In genomic region chr7:4749169-4749568, GRCm38 (mm10) we compare ENCODE assay signal across 33 mouse cellular contexts. TPM values are rescaled to one million over a fixed set of nuclear protein-coding genes. Genes with fewer than 3 reads are reported as not detected.
DNase-seq lines count a peak whose midpoint lies in the region; ATAC-seq and TF ChIP-seq lines count a peak whose summit lies in the region.
"Had no signal": no experiment of that assay in that cellular context is flagged by ENCODE, and none has a peak within 500 bp of the region (broad histone marks: within the 10 kb centered on the region; RNA-seq: fewer than 3 reads in every experiment).

No protein-coding gene starts in this region.

- no peak overlapping the region for H3K4me2 ChIP-seq in liver, embryonic 16.5 days (ENCODE audit: low read depth, low read length)
- no peak overlapping the region for H3K4me2 ChIP-seq in midbrain, embryonic 13.5 days (replicated peaks)
- H3K4me2 ChIP-seq: forebrain, embryonic 12.5 days; hindbrain, embryonic 12.5 days; limb, embryonic 15.5 days; stomach, embryonic 15.5 days had no signal

- peak; percentile 86 for DNase-seq in heart, embryonic 10.5 days (ENCODE audit: low spot score)
- no peak for DNase-seq in heart, adult 8-10 months (ENCODE audit: low spot score)
- DNase-seq in 416B (ENCODE audit: low read depth): peak; percentile 49
- DNase-seq in liver: peak; percentile 54
- DNase-seq in kidney, adult 2 months: no peak
- DNase-seq: adrenal gland, postnatal 25 days; cerebellum, adult 11 months; cerebellum, postnatal 10 days; gastrocnemius, postnatal 25 days; heart, postnatal 10 days; kidney, adult 9 months; kidney, postnatal 25 days; left cerebral cortex, postnatal 4 days; lung, postnatal 4 days; right cerebral cortex, adult 18-20 months; right cerebral cortex, postnatal 4 days; thymus, adult 2 months; thymus, postnatal 4 days had no signal

- WGBS in heart, embryonic 10.5 days: 65% methylated on average over 2 of the region's 2 CpGs
- 33% methylated on average over 2 of the region's 2 CpGs for WGBS in liver, embryonic 16.5 days (ENCODE audit: insufficient replicate concordance)
- 54% methylated on average over 2 of the region's 2 CpGs for WGBS in kidney, adult 2 months
- WGBS in midbrain, embryonic 13.5 days: 79% methylated on average over 2 of the region's 2 CpGs

- TF ChIP-seq CTCF in kidney, adult 2 months (conservative IDR thresholded peaks at IDR 0.05; ENCODE audit: insufficient read depth, insufficient read length, low read depth, low read length): no peak

- peaks cover 36% of the 10 kb centered on the region for H3K4me1 ChIP-seq in heart, embryonic 10.5 days
- peaks cover 80% of the 10 kb centered on the region for H3K4me1 ChIP-seq in liver, embryonic 16.5 days (ENCODE audit: control insufficient read depth, low read depth, low read length)
- peaks cover 5% of the 10 kb centered on the region; the same call in 1 of the 2 replicates for H3K4me1 ChIP-seq in kidney, adult 2 months (ENCODE audit: control insufficient read depth, insufficient read depth, low read length)
- H3K4me1 ChIP-seq in midbrain, embryonic 13.5 days (replicated peaks): peaks cover 28% of the 10 kb centered on the region

- H3K4me3 ChIP-seq in heart, embryonic 10.5 days: no peak overlapping the region
- no peak overlapping the region for H3K4me3 ChIP-seq in liver, embryonic 16.5 days (ENCODE audit: low read depth, low read length)
- H3K4me3 ChIP-seq in kidney, adult 2 months (ENCODE audit: insufficient read depth, low read depth, low read length): no peak overlapping the region
- no peak overlapping the region for H3K4me3 ChIP-seq in midbrain, embryonic 13.5 days (replicated peaks)
- H3K4me3 ChIP-seq: embryonic facial prominence, embryonic 10.5 days; forebrain, embryonic 12.5 days; hindbrain, embryonic 12.5 days; layer of hippocampus, adult 2 months; limb, embryonic 15.5 days; midbrain, embryonic 10.5 days; stomach, embryonic 15.5 days had no signal

- TF ChIP-seq POLR2A in kidney, adult 2 months (IDR thresholded peaks at IDR 0.05; ENCODE audit: low read depth, low read length): no peak

- H3K27ac ChIP-seq in heart, embryonic 10.5 days: no peak overlapping the region
- H3K27ac ChIP-seq in liver, embryonic 16.5 days (ENCODE audit: low read length): peak overlapping the region; percentile 94
- no peak overlapping the region for H3K27ac ChIP-seq in kidney, adult 2 months (ENCODE audit: insufficient read depth, low read depth, low read length)
- H3K27ac ChIP-seq in midbrain, embryonic 13.5 days: no peak overlapping the region
- H3K27ac ChIP-seq: embryonic facial prominence, embryonic 10.5 days; forebrain, embryonic 12.5 days; hindbrain, embryonic 12.5 days; layer of hippocampus, adult 2 months; limb, embryonic 15.5 days; midbrain, embryonic 10.5 days; stomach, embryonic 15.5 days had no signal

- H3K9ac ChIP-seq in liver, embryonic 16.5 days (ENCODE audit: low read depth, low read length): no peak overlapping the region
- no peak overlapping the region for H3K9ac ChIP-seq in midbrain, embryonic 13.5 days (replicated peaks)
- H3K9ac ChIP-seq: forebrain, embryonic 12.5 days; hindbrain, embryonic 12.5 days; limb, embryonic 15.5 days; stomach, embryonic 15.5 days had no signal

- no peaks in the 10 kb centered on the region for H3K9me3 ChIP-seq in heart, embryonic 10.5 days
- H3K9me3 ChIP-seq in liver, embryonic 16.5 days (replicated peaks; ENCODE audit: control insufficient read depth, low read length): no peaks in the 10 kb centered on the region
- H3K9me3 ChIP-seq in midbrain, embryonic 13.5 days: no peaks in the 10 kb centered on the region
- H3K9me3 ChIP-seq: embryonic facial prominence, embryonic 10.5 days; forebrain, embryonic 12.5 days; hindbrain, embryonic 12.5 days; limb, embryonic 15.5 days; midbrain, embryonic 10.5 days; stomach, embryonic 15.5 days had no signal

- 0 out of 2 replicates have a peak, but pooled peaks cover 5% of the 10 kb centered on the region for H3K27me3 ChIP-seq in heart, embryonic 10.5 days (ENCODE audit: insufficient read depth, poor library complexity, severe bottlenecking)
- no peaks in the 10 kb centered on the region for H3K27me3 ChIP-seq in liver, embryonic 16.5 days (ENCODE audit: control insufficient read depth, insufficient read depth, low read depth, low read length)
- no peaks in the 10 kb centered on the region for H3K27me3 ChIP-seq in kidney, adult 2 months (replicated peaks; ENCODE audit: control insufficient read depth, insufficient read depth, low read length)
- no peaks in the 10 kb centered on the region for H3K27me3 ChIP-seq in midbrain, embryonic 13.5 days
- H3K27me3 ChIP-seq: limb, embryonic 15.5 days; stomach, embryonic 15.5 days had no signal

- peak; percentile 5 for ATAC-seq in liver, embryonic 16.5 days (ENCODE audit: low read depth)
- ATAC-seq in midbrain, embryonic 13.5 days: no peak
- ATAC-seq: CD4-positive, CD25-positive, alpha-beta regulatory T cell, adult 4 months had no signal

- peaks cover 25% of the 10 kb centered on the region for H3K36me3 ChIP-seq in heart, embryonic 10.5 days
- peaks cover 13% of the 10 kb centered on the region; the same call in 1 of the 2 replicates for H3K36me3 ChIP-seq in liver, embryonic 16.5 days (ENCODE audit: control insufficient read depth, insufficient read depth)
- H3K36me3 ChIP-seq in kidney, adult 2 months (ENCODE audit: control insufficient read depth, insufficient read depth, low read length): no peaks in the 10 kb centered on the region
- H3K36me3 ChIP-seq in midbrain, embryonic 13.5 days: peaks cover 31% of the 10 kb centered on the region

RNA-seq across cellular contexts. Expression of gene Cox6b2, which starts 3.7 kb away (rescaled TPM):
- polyA plus RNA-seq in heart, embryonic 10.5 days (2016; fragmentation: Nextera tagmentation; extraction: Ambion mirVana): 37.6 and 42.2 TPM in 2 replicates
- total RNA-seq in heart, adult 8-10 months (2022): 1 to 10 TPM; 1.8 to 3.8 (median 2.8) TPM
- polyA plus RNA-seq in liver, embryonic 16.5 days (2015; fragmentation: Nextera tagmentation; extraction: Ambion mirVana): 65.0 and 71.5 TPM in 2 replicates
- polyA plus RNA-seq in kidney, adult 2 months (2012; rRNA removed): 62.7 and 84.5 TPM in 2 replicates
- polyA plus RNA-seq in midbrain, embryonic 13.5 days (2015; fragmentation: Nextera tagmentation; extraction: Ambion mirVana): 19.7 and 22.9 TPM in 2 replicates

RNA-seq across cellular contexts. Expression of gene Kmt5c, which starts 9.3 kb away (rescaled TPM):
- polyA plus RNA-seq in heart, embryonic 10.5 days (2016; fragmentation: Nextera tagmentation; extraction: Ambion mirVana): 76.1 and 77.6 TPM in 2 replicates
- 10 to 100 TPM in 2 of 4 experiments, 1 to 10 TPM in 2; 7.5 to 10.8 (median 9.7) TPM for total RNA-seq in heart, adult 8-10 months (2022)
- polyA plus RNA-seq in liver, embryonic 16.5 days (2015; fragmentation: Nextera tagmentation; extraction: Ambion mirVana): 41.3 and 47.4 TPM in 2 replicates
- polyA plus RNA-seq in kidney, adult 2 months (2012; rRNA removed): 83.2 and 101 TPM in 2 replicates
- 90.0 and 92.5 TPM in 2 replicates for polyA plus RNA-seq in midbrain, embryonic 13.5 days (2015; fragmentation: Nextera tagmentation; extraction: Ambion mirVana)

RNA-seq across cellular contexts. Expression of gene Fam71e2, which starts 21.9 kb away (rescaled TPM):
- not detected in 2 replicates for polyA plus RNA-seq in heart, embryonic 10.5 days (2016; fragmentation: Nextera tagmentation; extraction: Ambion mirVana)
- total RNA-seq in heart, adult 8-10 months (2022): not detected
- polyA plus RNA-seq in liver, embryonic 16.5 days (2015; fragmentation: Nextera tagmentation; extraction: Ambion mirVana): not detected in 2 replicates
- polyA plus RNA-seq in kidney, adult 2 months (2012; rRNA removed): 0.08 and 0.09 TPM in 2 replicates
- not detected in 2 replicates for polyA plus RNA-seq in midbrain, embryonic 13.5 days (2015; fragmentation: Nextera tagmentation; extraction: Ambion mirVana)
- total RNA-seq: adrenal gland, postnatal 25 days; gastrocnemius, postnatal 25 days; heart, postnatal 10 days; layer of hippocampus, adult 2 months; left cerebral cortex, adult 18-20 months; left cerebral cortex, postnatal 4 days; midbrain, postnatal 0 days had no signal
- polyA plus RNA-seq: CD4-positive, CD25-positive, alpha-beta regulatory T cell, adult 4 months; cortical plate, adult 2 months; embryonic facial prominence, embryonic 10.5 days; forebrain, embryonic 12.5 days; hindbrain, embryonic 12.5 days; limb, embryonic 15.5 days; lung, embryonic 16.5 days; midbrain, embryonic 10.5 days; midbrain, postnatal 0 days; neural tube, embryonic 14.5 days; stomach, embryonic 15.5 days had no signal

RNA-seq across cellular contexts. Expression of gene Tmem150b, which starts 24.1 kb away (rescaled TPM):
- polyA plus RNA-seq in heart, embryonic 10.5 days (2016; fragmentation: Nextera tagmentation; extraction: Ambion mirVana): not detected in 2 replicates
- under 1 TPM in 3 of 4 experiments, not detected in 1; 0.12 to 0.24 (median 0.17) TPM for total RNA-seq in heart, adult 8-10 months (2022)
- 0.33 and 0.36 TPM in 2 replicates for polyA plus RNA-seq in liver, embryonic 16.5 days (2015; fragmentation: Nextera tagmentation; extraction: Ambion mirVana)
- 0.57 and 0.59 TPM in 2 replicates for polyA plus RNA-seq in kidney, adult 2 months (2012; rRNA removed)
- 0.22 and 0.24 TPM in 2 replicates for polyA plus RNA-seq in midbrain, embryonic 13.5 days (2015; fragmentation: Nextera tagmentation; extraction: Ambion mirVana)
- total RNA-seq: left cerebral cortex, adult 18-20 months; left cerebral cortex, postnatal 4 days; midbrain, postnatal 0 days had no signal
- polyA plus RNA-seq: cortical plate, adult 2 months had no signal

RNA-seq across cellular contexts. Expression of gene Il11, which starts 33.5 kb away (rescaled TPM):
- 0.15 and 0.20 TPM in 2 replicates for polyA plus RNA-seq in heart, embryonic 10.5 days (2016; fragmentation: Nextera tagmentation; extraction: Ambion mirVana)
- under 1 TPM in 1 of 4 experiments, not detected in 3; 0.19 TPM for total RNA-seq in heart, adult 8-10 months (2022)
- polyA plus RNA-seq in liver, embryonic 16.5 days (2015; fragmentation: Nextera tagmentation; extraction: Ambion mirVana): 0.12 TPM in 1 of 2 replicates, not detected in the other
- polyA plus RNA-seq in kidney, adult 2 months (2012; rRNA removed): 0.13 and 0.24 TPM in 2 replicates
- polyA plus RNA-seq in midbrain, embryonic 13.5 days (2015; fragmentation: Nextera tagmentation; extraction: Ambion mirVana): 0.48 and 1.1 TPM in 2 replicates
- total RNA-seq: gastrocnemius, postnatal 25 days; heart, postnatal 10 days had no signal
- polyA plus RNA-seq: midbrain, embryonic 10.5 days had no signal

Comparison
In these comparisons a context has a peak if more than half of its experiments do, and no peak if none do; other contexts are left out.
1. DNase-seq: peak in heart, embryonic 10.5 days (single experiment), 416B (single experiment) and liver (single experiment); none in heart, adult 8-10 months (single experiment) and kidney, adult 2 months (single experiment).